30 mouse cellular contexts compared by ENCODE assay signal in the genomic region with DNA sequence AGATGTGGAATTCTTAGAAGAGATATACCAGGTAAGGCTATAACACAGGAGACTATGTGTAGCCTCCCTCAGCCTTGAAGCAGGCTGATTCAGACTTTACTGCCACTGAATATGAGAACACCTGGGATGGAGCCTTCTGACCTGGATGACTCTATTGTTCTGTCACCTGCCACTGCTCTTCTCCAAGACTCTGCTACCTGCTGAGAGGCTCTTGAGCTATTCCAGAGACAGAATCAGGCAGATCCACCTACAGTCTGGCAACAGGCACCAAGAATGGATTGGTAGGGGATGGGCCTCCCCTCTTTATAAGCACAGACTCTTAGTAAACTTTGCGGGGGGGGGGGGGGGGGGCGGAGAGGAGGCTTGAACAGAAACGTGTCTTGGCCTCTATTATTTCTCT.
"Had no signal": no experiment of that assay in that cellular context is flagged by ENCODE, and none has a peak within 500 bp of the region (broad histone marks: within the 10 kb centered on the region; RNA-seq: fewer than 3 reads in every experiment).

No protein-coding gene starts in this region.

- H3K9me3 ChIP-seq: heart, embryonic 12.5 days; heart, embryonic 13.5 days; heart, embryonic 15.5 days; hindbrain, embryonic 10.5 days; hindbrain, embryonic 12.5 days; hindbrain, embryonic 13.5 days; hindbrain, embryonic 15.5 days; intestine, embryonic 15.5 days; kidney, embryonic 15.5 days had no signal

- DNase-seq: heart, postnatal 10 days; heart, postnatal 14 days; heart, postnatal 36 days; heart, postnatal 4 days; kidney, adult 11 months; kidney, adult 18-20 months; kidney, adult 2 months; kidney, adult 8-10 months; kidney, adult 9 months; kidney, postnatal 10 days; kidney, postnatal 14 days; kidney, postnatal 25 days; kidney, postnatal 36 days; kidney, postnatal 4 days; layer of hippocampus, adult 9-11 months; layer of hippocampus, postnatal 36 days had no signal

- H3K27ac ChIP-seq: heart, embryonic 13.5 days; heart, embryonic 15.5 days; hindbrain, embryonic 10.5 days; hindbrain, embryonic 12.5 days; hindbrain, embryonic 13.5 days; hindbrain, embryonic 14.5 days; hindbrain, embryonic 15.5 days; hindbrain, postnatal 0 days; intestine, embryonic 15.5 days; kidney, embryonic 15.5 days; kidney, postnatal 0 days; layer of hippocampus, adult 2 months; left cerebral cortex, adult 2 months had no signal

- H3K4me3 ChIP-seq: heart, embryonic 12.5 days; heart, embryonic 13.5 days; heart, embryonic 15.5 days; hindbrain, embryonic 10.5 days; hindbrain, embryonic 12.5 days; hindbrain, embryonic 13.5 days; hindbrain, embryonic 15.5 days; intestine, embryonic 15.5 days; kidney, embryonic 15.5 days; layer of hippocampus, adult 2 months; left cerebral cortex, adult 2 months had no signal

- H3K36me3 ChIP-seq: heart, embryonic 12.5 days; heart, embryonic 13.5 days; heart, embryonic 15.5 days; hindbrain, embryonic 10.5 days; hindbrain, embryonic 12.5 days; hindbrain, embryonic 13.5 days; hindbrain, embryonic 15.5 days; intestine, embryonic 15.5 days; kidney, embryonic 15.5 days had no signal

- H3K4me1 ChIP-seq: heart, embryonic 12.5 days; heart, embryonic 13.5 days; heart, embryonic 15.5 days; hindbrain, embryonic 10.5 days; hindbrain, embryonic 12.5 days; hindbrain, embryonic 13.5 days; hindbrain, embryonic 15.5 days; intestine, embryonic 15.5 days; kidney, embryonic 15.5 days had no signal

- H3K9ac ChIP-seq: heart, embryonic 12.5 days; heart, embryonic 13.5 days; heart, embryonic 15.5 days; hindbrain, embryonic 12.5 days; hindbrain, embryonic 13.5 days; hindbrain, embryonic 14.5 days; hindbrain, embryonic 15.5 days; intestine, embryonic 15.5 days; kidney, embryonic 15.5 days had no signal
